Mouse (Mus musculus) kidney, postnatal 0 days (tissue): ENCODE measurements at regions not wholly inside any gene's neighbourhood (a gene's known extent, or its start where the extent isn't known, plus 50 kb on each side); places are given as distances from the start of the nearest gene placed in this dataset.
A peak's percentile ranks its signal among the peaks of the same experiment; 100 is the strongest.

Experiments used
- ATAC-seq: fragments of 200-750 bp; cut with Nextera tagmentation; replicated peaks from 2 replicates; pipeline ENCODE4 v1.8.0; 2017; ENCODE audit warnings: low read depth, moderate number of reproducible peaks, moderate TSS enrichment, moderate library complexity; ENCODE audit not compliant: low FRiP score
- DNase-seq: peaks from one replicate; pipeline ENCODE4 v3.0.0-alpha.2; 2016; ENCODE audit warnings: low spot score
- H3K27ac ChIP-seq: fragments of 300-500 bp; sonication (generic); 2 replicates; pipeline ENCODE4 v1.5.1; 2014; ENCODE audit warnings: mild to moderate bottlenecking
- H3K27me3 ChIP-seq: fragments of 300-500 bp; sonication (generic); 2 replicates; pipeline ENCODE4 v1.6.1; 2014; ENCODE audit warnings: low read length, mixed read lengths; ENCODE audit not compliant: insufficient read depth
- H3K36me3 ChIP-seq: fragments of 300-500 bp; sonication (generic); 2 replicates; pipeline ENCODE4 v1.6.1; 2014; ENCODE audit warnings: low read length, mixed read lengths; ENCODE audit not compliant: insufficient read depth
- H3K4me1 ChIP-seq: fragments of 300-500 bp; sonication (generic); replicated peaks from 2 replicates; pipeline ENCODE4 v1.6.1; 2014; ENCODE audit warnings: antibody characterized with exemption, low read length, mixed read lengths; ENCODE audit not compliant: insufficient read depth
- H3K4me2 ChIP-seq: fragments of 300-500 bp; sonication (generic); 2 replicates; pipeline ENCODE4 v1.6.1; 2014; ENCODE audit warnings: mild to moderate bottlenecking, low read length, moderate library complexity, mixed read lengths
- H3K4me3 ChIP-seq: fragments of 300-500 bp; sonication (generic); replicated peaks from 2 replicates; pipeline ENCODE4 v1.5.1; 2014; ENCODE audit warnings: low read depth, low read length
- H3K9ac ChIP-seq: fragments of 300-500 bp; sonication (generic); 2 replicates; pipeline ENCODE4 v1.6.1; 2014; ENCODE audit warnings: low read depth, low read length
- H3K9me3 ChIP-seq: fragments of 300-500 bp; sonication (generic); replicated peaks from 2 replicates; pipeline ENCODE4 v1.6.1; 2016; ENCODE audit warnings: low read length, inconsistent platforms, mixed read lengths
- CTCF ChIP-seq: IDR thresholded peaks from 2 replicates; pipeline ENCODE4 v1.5.1; 2016; ENCODE audit warnings: antibody characterized with exemption, low read depth, mild to moderate bottlenecking, moderate library complexity
- WGBS: fragments of 180-500 bp; shearing (Covaris S2); extraction: QIAGEN DNeasy Blood & Tissue Kit; methylation state at CpG from one replicate; pipeline ENCODE4 v1.1.7; 2014; 5-methylcytosine and 5-hydroxymethylcytosine counted together

DNA sequence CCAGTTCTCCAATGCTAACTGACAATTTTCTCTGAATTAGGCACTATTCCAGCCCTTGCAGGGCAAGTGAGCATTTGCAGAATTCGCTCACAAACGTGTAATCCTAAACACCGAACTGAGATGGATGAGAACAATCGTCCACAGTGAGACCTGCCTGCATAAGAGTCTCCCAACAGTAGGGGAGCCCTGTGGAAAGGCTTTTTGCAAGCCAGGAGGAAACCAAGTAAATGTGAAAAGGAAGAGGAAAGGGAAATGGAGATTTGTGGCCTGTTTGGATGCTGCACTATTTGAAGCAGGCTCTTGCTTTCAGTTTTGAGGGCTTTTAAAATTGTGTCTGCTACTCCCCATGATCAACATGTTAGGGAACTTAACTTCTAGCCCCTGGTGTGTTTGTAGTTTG lies 470.9 kb upstream of the A830018L16Rik start:
- no peaks in the 10 kb centered on the region for H3K9me3 ChIP-seq
- DNase-seq (peak; percentile 34), ATAC-seq (no peak)
- no peak overlapping the region for H3K27ac ChIP-seq
- no peak overlapping the region for H3K4me2 ChIP-seq
- no peaks in the 10 kb centered on the region for H3K27me3 ChIP-seq
- WGBS, result 34% methylated on average over 4 of the region's 4 CpGs
- peak; percentile 21; the same call in 1 of the 2 replicates for TF ChIP-seq CTCF
- no peaks in the 10 kb centered on the region for H3K36me3 ChIP-seq
- no peak overlapping the region for H3K4me3 ChIP-seq
- no peak overlapping the region for H3K9ac ChIP-seq
- no peaks in the 10 kb centered on the region for H3K4me1 ChIP-seq
